Mouse (Mus musculus) kidney, adult 11 months (tissue): Measurements from ENCODE around the gene Dok5.

ENCODE experiments used
- DNase-seq: peaks from one replicate; pipeline ENCODE4 v3.0.0; 2022

The Dok5 gene

GRCm38 (mm10) chr2:170739713-170740365, 8.2 kb downstream of the Dok5 start:
- DNase-seq = no peak

DNA sequence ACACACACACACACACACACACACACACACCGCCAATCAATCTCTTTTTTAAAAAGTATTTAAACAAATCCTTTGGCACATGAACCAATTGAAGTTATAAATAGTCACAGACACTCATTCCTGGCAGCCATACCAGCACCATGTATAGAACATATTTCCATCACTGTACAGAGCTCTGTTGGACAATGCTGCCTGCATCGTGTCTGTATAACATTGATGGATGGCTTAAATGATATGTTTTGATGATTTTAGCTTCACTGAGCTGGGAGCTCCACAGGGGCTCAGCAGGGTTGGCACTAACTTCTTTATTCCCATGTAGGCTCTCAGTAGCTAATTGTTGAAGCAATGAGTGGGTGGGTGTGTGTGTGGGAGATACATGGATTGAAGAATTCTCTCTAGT, 11.9 kb downstream of the Dok5 start:
- DNase-seq = no peak

DNA sequence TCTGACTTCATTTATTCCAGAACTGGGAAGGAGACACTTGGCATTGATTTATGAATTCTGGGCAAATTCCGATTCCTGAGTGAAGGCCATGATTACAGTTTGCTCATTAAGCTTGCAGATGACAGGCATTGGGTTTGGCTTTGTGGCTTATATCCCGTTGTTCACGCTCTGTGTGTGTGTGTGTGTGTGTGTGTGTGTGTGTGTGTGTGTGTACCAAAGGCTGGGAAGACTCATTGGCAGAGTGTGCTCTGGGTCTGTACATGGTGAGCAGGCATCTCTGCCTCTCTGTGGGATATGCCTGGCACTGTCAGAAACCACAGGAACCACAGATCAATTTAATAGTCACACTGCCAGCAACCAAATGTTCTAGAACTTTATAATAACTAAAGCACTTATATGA, 17.3 kb downstream of the Dok5 start:
- no peak for DNase-seq

DNA sequence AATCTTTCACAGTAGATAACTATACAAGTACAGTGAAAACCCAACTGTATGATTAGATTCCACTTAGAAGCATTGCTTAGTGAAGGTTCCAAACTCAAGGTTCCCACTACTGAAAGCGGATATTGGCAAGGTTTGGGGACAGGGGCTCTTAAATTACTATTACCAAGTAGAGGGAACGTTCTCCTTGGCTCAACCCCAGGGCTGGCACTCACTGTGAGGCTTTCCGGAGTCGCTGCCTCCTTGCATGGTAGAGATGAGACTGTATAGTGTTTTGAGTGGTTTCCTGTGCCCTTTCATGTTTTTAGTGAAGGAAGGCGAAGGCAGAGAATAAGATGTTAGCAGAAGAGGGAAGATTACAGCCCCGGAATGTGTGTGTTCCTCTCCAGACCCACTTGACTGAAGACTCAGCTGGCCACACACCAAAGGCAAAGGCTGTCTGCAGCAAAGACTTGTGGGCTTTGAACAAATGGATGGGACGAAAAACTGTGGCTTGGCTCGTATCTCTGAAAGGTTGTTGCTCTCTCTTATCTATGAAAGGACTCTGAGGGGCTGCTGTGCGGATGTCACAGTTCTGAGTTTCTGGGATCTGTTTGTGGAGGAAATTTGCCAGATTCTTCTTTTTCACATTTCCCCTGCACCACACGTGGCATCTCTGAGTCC, 20.7 kb downstream of the Dok5 start:
- no peak for DNase-seq

- no peak for DNase-seq
Measured at GRCm38 (mm10) chr2:170755817-170756216, 24.2 kb downstream of the Dok5 start.

GRCm38 (mm10) chr2:170756667-170757066, 25.1 kb downstream of the Dok5 start:
- no peak for DNase-seq

GRCm38 (mm10) chr2:170757228-170757875, 25.7 kb downstream of the Dok5 start:
- DNase-seq = no peak

- no peak for DNase-seq
Measured at GRCm38 (mm10) chr2:170758201-170758600, 26.6 kb downstream of the Dok5 start.

DNA sequence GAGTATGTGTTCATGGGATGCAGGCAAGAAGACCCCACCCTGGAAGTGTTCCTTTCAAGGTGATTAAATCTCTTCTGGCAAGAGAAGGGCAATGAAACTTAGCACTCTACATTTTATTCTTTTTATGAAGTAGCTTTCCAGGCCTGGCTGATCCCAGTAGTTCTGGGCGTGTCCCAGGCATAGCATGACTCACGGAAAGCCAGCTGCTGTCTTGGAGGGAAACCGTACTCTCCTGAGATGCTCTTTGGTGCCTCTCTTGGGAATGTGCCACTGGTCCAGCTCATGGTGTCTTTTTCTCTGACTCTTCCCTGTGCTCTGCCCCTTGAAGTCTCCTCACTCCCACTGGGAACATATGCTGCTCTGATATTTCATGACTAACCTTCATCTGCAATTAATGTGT, 33.1 kb downstream of the Dok5 start:
- DNase-seq = no peak

GRCm38 (mm10) chr2:170767243-170767642, 35.6 kb downstream of the Dok5 start:
- DNase-seq = no peak

DNA sequence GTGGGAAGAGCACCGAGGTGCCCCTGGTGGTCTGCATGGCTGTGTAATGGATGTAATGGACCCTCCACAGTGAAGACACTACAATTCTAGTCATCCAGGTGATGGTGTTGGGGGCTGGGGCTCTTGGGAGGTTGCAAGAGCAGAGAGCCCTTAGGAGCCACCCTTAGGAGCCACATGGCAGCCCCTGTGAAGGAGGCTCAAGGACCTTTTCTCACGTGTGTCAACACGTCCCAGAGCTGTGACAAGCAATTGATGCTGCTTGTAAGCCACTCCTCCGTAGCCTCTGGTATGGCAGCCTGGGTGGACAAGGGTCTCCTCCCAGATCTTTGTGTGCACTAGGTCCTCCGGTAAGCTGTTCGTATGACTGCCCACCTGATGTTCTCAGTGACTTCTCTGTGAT, 37.1 kb downstream of the Dok5 start:
- no peak for DNase-seq

GRCm38 (mm10) chr2:170771555-170771954, 39.9 kb downstream of the Dok5 start:
- DNase-seq = no peak

GRCm38 (mm10) chr2:170772126-170772884, 40.7 kb downstream of the Dok5 start:
- no peak for DNase-seq

DNA sequence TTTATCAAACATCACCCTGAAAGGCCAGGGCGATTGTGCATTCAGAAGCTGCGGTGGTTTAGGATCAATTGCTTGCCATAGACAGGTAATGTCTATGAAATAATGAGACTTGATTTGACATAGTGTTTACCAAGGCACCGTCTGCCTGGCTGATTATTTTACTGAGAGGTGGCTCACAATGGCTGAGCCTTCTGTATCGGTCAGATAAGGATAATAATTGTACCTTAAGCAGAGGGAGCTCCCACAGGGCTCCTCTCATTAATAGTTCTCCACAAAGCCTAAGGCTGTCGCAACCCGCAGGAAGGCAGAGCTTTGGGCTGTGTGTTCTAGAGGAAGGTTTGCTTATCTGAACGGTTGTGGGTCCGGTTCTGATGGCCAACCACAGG, 41.3 kb downstream of the Dok5 start:
- no peak for DNase-seq

GRCm38 (mm10) chr2:170775577-170775976, 44.0 kb downstream of the Dok5 start:
- no peak for DNase-seq

GRCm38 (mm10) chr2:170776107-170776506, 44.5 kb downstream of the Dok5 start:
- DNase-seq = no peak

- no peak for DNase-seq
Measured at GRCm38 (mm10) chr2:170777572-170777971, 46.0 kb downstream of the Dok5 start.

DNA sequence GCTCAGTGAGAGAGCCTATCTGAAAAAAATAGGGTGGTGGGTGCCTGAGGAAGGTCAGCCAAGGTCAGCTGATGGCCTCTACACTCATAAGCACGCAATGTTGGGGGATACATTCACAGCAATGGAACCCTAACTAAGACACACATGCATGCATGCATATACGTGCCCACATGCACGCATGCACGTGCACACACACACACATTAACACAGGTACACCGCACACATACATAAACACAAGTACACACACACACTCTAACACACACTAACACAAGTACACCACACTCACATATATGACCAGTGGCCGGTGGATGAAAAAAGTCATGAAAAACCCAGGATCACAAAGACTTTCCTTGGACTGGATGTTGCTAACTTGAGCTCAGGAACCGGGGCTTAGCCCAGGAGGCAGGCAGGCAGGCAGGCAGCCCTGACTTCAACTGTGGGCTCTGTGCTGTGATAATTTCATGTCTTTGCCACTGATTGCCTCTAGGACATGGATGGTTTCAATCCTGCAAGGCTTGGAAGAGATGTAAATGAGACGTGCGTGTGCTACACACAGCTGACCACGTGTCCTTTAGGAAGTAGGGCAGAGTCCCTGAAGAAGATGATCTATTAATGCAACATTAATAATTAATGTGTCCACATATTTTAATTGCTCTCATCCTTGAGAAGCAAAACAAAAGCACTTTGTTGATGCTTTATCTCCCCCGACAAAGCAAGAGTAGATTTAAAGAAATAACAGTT, 48.6 kb downstream of the Dok5 start:
- no peak for DNase-seq

- DNase-seq = no peak
Measured at GRCm38 (mm10) chr2:170788101-170788500, 56.5 kb downstream of the Dok5 start.

GRCm38 (mm10) chr2:170791332-170792017, 59.9 kb downstream of the Dok5 start:
- peak; percentile 4 for DNase-seq

DNA sequence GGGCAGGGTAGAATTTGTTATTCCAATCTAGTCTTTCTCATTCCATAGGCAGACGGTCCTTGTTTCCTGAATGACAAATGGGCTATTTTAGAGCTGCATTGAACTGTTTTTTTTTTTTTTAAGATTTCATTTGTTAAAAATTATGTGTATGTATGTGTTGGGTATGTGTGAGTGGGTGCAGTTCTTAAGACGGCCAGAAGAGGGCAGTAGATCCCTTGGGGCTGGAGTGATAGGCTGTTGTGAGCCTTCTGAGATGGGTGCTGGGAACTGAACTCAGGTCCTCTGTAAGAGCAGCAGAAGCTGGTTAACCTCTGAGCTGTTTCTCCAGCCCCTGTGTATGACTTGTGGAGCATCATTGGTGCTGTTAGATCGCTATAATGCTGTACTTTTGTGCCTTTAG, 63.6 kb downstream of the Dok5 start:
- DNase-seq = no peak

DNA sequence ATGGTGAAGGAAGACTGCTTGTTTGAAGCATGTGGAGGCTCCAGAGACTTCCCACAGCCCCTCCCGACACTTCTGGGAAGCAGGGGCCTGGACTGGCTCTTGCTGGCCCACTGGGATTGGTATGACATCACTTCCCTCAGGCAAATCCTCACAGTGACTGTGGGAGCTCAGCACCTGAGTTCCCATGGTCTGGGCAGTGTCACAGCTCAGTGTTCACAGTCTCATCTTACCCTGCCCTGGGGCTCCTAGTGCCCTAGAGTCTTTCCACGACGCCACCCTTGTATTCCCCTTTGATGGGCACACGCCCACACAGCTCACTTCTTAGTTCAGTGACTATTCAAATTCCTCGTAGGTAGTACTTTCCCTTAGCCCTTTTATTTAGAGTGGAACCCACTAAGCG, 71.4 kb downstream of the Dok5 start:
- DNase-seq = no peak
